Comparison of ENCODE assay signal across 8 mouse cellular contexts in genomic region chr11:3894406-3895281, GRCm38 (mm10). TPM values are rescaled to one million over a fixed set of nuclear protein-coding genes. Genes with fewer than 3 reads are reported as not detected.
DNase-seq lines count a peak whose midpoint lies in the region; ATAC-seq and TF ChIP-seq lines count a peak whose summit lies in the region.

TSS of gene 4921536K21Rik (minus strand) at chr11:3895098.
TSS of gene Dusp18 (plus strand) at chr11:3895240.

- peak; percentile 67 for DNase-seq in MEL-GATA-1-ER (ENCODE audit: extremely low read depth, low read depth)
- DNase-seq in cerebellum, adult 9-10 months, result peak; percentile 66
- peak; percentile 97 for DNase-seq in hindbrain, embryonic 10.5 days (ENCODE audit: low spot score)
- peak; percentile 95 for DNase-seq in layer of hippocampus, adult 9-10 months (ENCODE audit: low spot score)
- DNase-seq in thymus, adult 2 months, result peak; percentile 85

- H3K4me1 ChIP-seq in hindbrain, embryonic 10.5 days (replicated peaks), result peaks cover 10% of the 10 kb centered on the region
- H3K4me1 ChIP-seq in lung, embryonic 15.5 days, result peaks cover 7% of the 10 kb centered on the region; the same call in 1 of the 2 replicates
- H3K4me1 ChIP-seq in olfactory bulb, adult 2 months (ENCODE audit: control insufficient read depth, insufficient read depth, low read length), result peaks cover 25% of the 10 kb centered on the region
- H3K4me1 ChIP-seq in thymus, adult 2 months (replicated peaks; ENCODE audit: control insufficient read depth, insufficient read depth, low read length), result peaks cover 10% of the 10 kb centered on the region

- H3K36me3 ChIP-seq in hindbrain, embryonic 10.5 days, result peaks cover 34% of the 10 kb centered on the region
- H3K36me3 ChIP-seq in lung, embryonic 15.5 days, result peaks cover 4% of the 10 kb centered on the region; the same call in 1 of the 2 replicates
- no peaks in the 10 kb centered on the region for H3K36me3 ChIP-seq in thymus, adult 2 months (ENCODE audit: control insufficient read depth, insufficient read depth, low read length)

- TF ChIP-seq CTCF in olfactory bulb, adult 2 months (IDR thresholded peaks at IDR 0.05; ENCODE audit: insufficient read depth, low read depth, low read length), result no peak
- TF ChIP-seq CTCF in thymus, adult 2 months (IDR thresholded peaks at IDR 0.05; ENCODE audit: borderline replicate concordance, control insufficient read depth, extremely low read depth, insufficient read depth, low read length, poor library complexity), result no peak

- no peak for TF ChIP-seq POLR2A in olfactory bulb, adult 2 months (IDR thresholded peaks at IDR 0.05; ENCODE audit: insufficient read depth, low read depth, low read length)
- no peak for TF ChIP-seq POLR2A in thymus, adult 2 months (IDR thresholded peaks at IDR 0.05; ENCODE audit: control insufficient read depth, extremely low read depth, insufficient read depth, low read length, poor library complexity)

- peak within 1 kb of the TSS; percentile 93 for H3K27ac ChIP-seq in hindbrain, embryonic 10.5 days
- H3K27ac ChIP-seq in lung, embryonic 15.5 days, result peak within 1 kb of the TSS; percentile 80
- H3K27ac ChIP-seq in olfactory bulb, adult 2 months (ENCODE audit: insufficient read depth, low read depth, low read length), result peak within 1 kb of the TSS; percentile 53
- no peak within 1 kb of the TSS for H3K27ac ChIP-seq in thymus, adult 2 months (ENCODE audit: control insufficient read depth, insufficient read depth, low read length)

- H3K9ac ChIP-seq in lung, embryonic 15.5 days, result peak within 1 kb of the TSS; percentile 44

- 0 out of 2 replicates have a peak, but pooled peaks cover 2% of the 10 kb centered on the region for H3K9me3 ChIP-seq in hindbrain, embryonic 10.5 days
- no peaks in the 10 kb centered on the region for H3K9me3 ChIP-seq in lung, embryonic 15.5 days

- H3K27me3 ChIP-seq in hindbrain, embryonic 10.5 days (ENCODE audit: insufficient read depth, poor library complexity, severe bottlenecking), result no peaks in the 10 kb centered on the region
- H3K27me3 ChIP-seq in lung, embryonic 15.5 days, result no peaks in the 10 kb centered on the region
- no peaks in the 10 kb centered on the region for H3K27me3 ChIP-seq in thymus, adult 2 months (ENCODE audit: control insufficient read depth, insufficient read depth, low read length)

- peak; percentile 97 for ATAC-seq in frontal cortex, adult (ENCODE audit: low TSS enrichment)
- ATAC-seq in lung, embryonic 15.5 days (ENCODE audit: borderline replicate concordance, extremely low read depth, low FRiP score, low TSS enrichment), result peak; percentile 98

- 3% methylated on average over 46 of the region's 46 CpGs for WGBS in hindbrain, embryonic 10.5 days
- 3% methylated on average over 46 of the region's 46 CpGs for WGBS in lung, embryonic 15.5 days
- WGBS in olfactory bulb, adult 2 months, result 6% methylated on average over 46 of the region's 46 CpGs
- WGBS in thymus, adult 2 months, result 22% methylated on average over 46 of the region's 46 CpGs

- H3K4me2 ChIP-seq in lung, embryonic 15.5 days, result peak within 1 kb of the TSS; percentile 89

- peak within 1 kb of the TSS; percentile 65 for H3K4me3 ChIP-seq in hindbrain, embryonic 10.5 days
- H3K4me3 ChIP-seq in lung, embryonic 15.5 days, result peak within 1 kb of the TSS; percentile 50
- H3K4me3 ChIP-seq in olfactory bulb, adult 2 months (ENCODE audit: insufficient read depth, low read depth, low read length), result peak within 1 kb of the TSS; percentile 54
- peak within 1 kb of the TSS; percentile 37 for H3K4me3 ChIP-seq in thymus, adult 2 months (ENCODE audit: control insufficient read depth, insufficient read depth, low read length)

RNA-seq across cellular contexts. Expression of gene 4921536K21Rik, which starts in this region (rescaled TPM):
- 1.2 and 1.8 TPM in 2 replicates for polyA plus RNA-seq in hindbrain, embryonic 10.5 days (2016; fragmentation: Nextera tagmentation; extraction: Ambion mirVana)
- 0.37 and 0.39 TPM in 2 replicates for polyA plus RNA-seq in lung, embryonic 15.5 days (2015; fragmentation: Nextera tagmentation; extraction: Ambion mirVana)
- polyA plus RNA-seq in olfactory bulb, adult 2 months (2012; ENCODE audit: insufficient read depth, insufficient read length, low replicate concordance, missing spikeins), result not detected in 2 replicates
- 0.07 TPM in 1 of 2 replicates, not detected in the other for polyA plus RNA-seq in thymus, adult 2 months (2012; rRNA removed)

RNA-seq across cellular contexts. Expression of gene Dusp18, which starts in this region (rescaled TPM):
- 19.9 and 23.4 TPM in 2 replicates for polyA plus RNA-seq in hindbrain, embryonic 10.5 days (2016; fragmentation: Nextera tagmentation; extraction: Ambion mirVana)
- polyA plus RNA-seq in lung, embryonic 15.5 days (2015; fragmentation: Nextera tagmentation; extraction: Ambion mirVana), result 9.8 and 10.2 TPM in 2 replicates
- polyA plus RNA-seq in olfactory bulb, adult 2 months (2012; ENCODE audit: insufficient read depth, insufficient read length, low replicate concordance, missing spikeins), result not detected in 2 replicates
- polyA plus RNA-seq in thymus, adult 2 months (2012; rRNA removed), result 1.1 and 2.4 TPM in 2 replicates
